In the genomic region with DNA sequence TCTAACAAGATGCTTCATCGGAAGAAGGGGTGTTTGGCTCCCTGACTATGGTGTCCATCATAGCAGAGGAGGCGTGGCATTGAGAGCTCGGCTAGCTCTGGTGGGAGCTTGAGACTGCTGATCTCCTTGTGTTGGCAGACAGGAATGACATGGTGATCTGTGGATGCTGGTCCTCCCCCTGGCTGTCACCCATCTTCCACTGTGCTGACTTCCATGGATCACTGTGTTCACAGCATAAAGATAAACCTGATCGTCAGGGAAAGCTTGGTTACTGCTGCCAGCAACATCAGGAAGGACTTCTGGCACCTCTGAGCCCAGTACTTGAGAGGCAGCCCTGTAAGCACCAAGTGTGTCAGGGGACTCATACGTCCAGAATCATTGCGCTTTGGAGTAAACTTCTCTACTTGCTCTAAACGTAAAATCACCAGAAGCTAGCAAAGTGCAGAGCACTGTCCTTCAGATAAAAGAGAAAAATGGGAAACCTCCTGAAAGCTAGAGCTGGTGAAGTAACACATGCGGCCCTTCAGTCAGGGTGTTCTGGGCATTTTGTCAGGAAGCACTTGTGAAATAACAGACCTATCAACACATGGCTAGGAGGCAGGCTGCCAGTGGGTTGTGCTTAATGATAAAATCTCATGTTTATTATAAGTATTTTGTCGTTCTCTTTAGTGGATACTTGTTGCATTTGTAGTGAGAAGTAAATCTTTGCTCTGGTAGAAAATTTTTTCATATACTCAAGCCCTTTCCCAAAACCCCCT, we compare ENCODE assay signal across 10 mouse cellular contexts. TPM values are rescaled to one million over a fixed set of nuclear protein-coding genes. Genes with fewer than 3 reads are reported as not detected.
A peak's percentile ranks its signal among the peaks of the same experiment; 100 is the strongest.
DNase-seq lines count a peak whose midpoint lies in the region; ATAC-seq and TF ChIP-seq lines count a peak whose summit lies in the region.
"Had no signal": no experiment of that assay in that cellular context is flagged by ENCODE, and none has a peak within 500 bp of the region (broad histone marks: within the 10 kb centered on the region; RNA-seq: fewer than 3 reads in every experiment).

No protein-coding gene starts in this region.

- no peak overlapping the region for H3K27ac ChIP-seq in heart, embryonic 11.5 days (ENCODE audit: low read depth, low read length)
- H3K27ac ChIP-seq in heart, embryonic 14.5 days (replicated peaks in 1 of 2; ENCODE audit: control insufficient read depth in 1 of 2, insufficient read depth in 1 of 2, low read depth in 2 of 2, low read length in 2 of 2) = peak overlapping the region; percentile 61
- H3K27ac ChIP-seq in lung, postnatal 0 days (ENCODE audit: low read length) = 0 out of 2 replicates have a peak overlapping the region, but pooled peaks have one; percentile 4
- H3K27ac ChIP-seq in hindbrain, embryonic 12.5 days = no peak overlapping the region

- WGBS in heart, embryonic 11.5 days (ENCODE audit: insufficient replicate concordance) = 38% methylated on average over 9 of the region's 9 CpGs
- 10% methylated on average over 9 of the region's 9 CpGs for WGBS in heart, embryonic 14.5 days
- WGBS in lung, postnatal 0 days = 45% methylated on average over 9 of the region's 9 CpGs
- 85% methylated on average over 9 of the region's 9 CpGs for WGBS in hindbrain, embryonic 12.5 days

- DNase-seq in heart, adult 11 months = peak; percentile 98
- DNase-seq in adrenal gland, postnatal 25 days = peak; percentile 43
- peak; percentile 90 for DNase-seq in lung, postnatal 0 days (ENCODE audit: low spot score)
- DNase-seq in cerebellum, adult 11-12 months = no peak
- no peak for DNase-seq in liver
- DNase-seq: liver, postnatal 0 days had no signal

- peaks cover 10% of the 10 kb centered on the region; the same call in 1 of the 2 replicates for H3K4me1 ChIP-seq in heart, embryonic 11.5 days (ENCODE audit: control insufficient read depth, insufficient read depth, low read length)
- peaks cover 17 to 26% of the 10 kb centered on the region in 2 experiments for H3K4me1 ChIP-seq in heart, embryonic 14.5 days (ENCODE audit: control insufficient read depth in 2 of 2, insufficient read depth in 2 of 2, low read length in 2 of 2)
- no peaks in the 10 kb centered on the region for H3K4me1 ChIP-seq in lung, postnatal 0 days (ENCODE audit: insufficient read depth, low read depth, low read length)
- H3K4me1 ChIP-seq in hindbrain, embryonic 12.5 days = no peaks in the 10 kb centered on the region

- peak; percentile 40 for TF ChIP-seq CTCF in lung, postnatal 0 days (IDR thresholded peaks at IDR 0.05)

- ATAC-seq in heart, embryonic 11.5 days (replicated peaks; ENCODE audit: insufficient number of reproducible peaks, low FRiP score, low TSS enrichment) = no peak
- ATAC-seq in heart, embryonic 14.5 days (ENCODE audit: insufficient number of reproducible peaks, insufficient read depth, low FRiP score, low read depth) = peak; percentile 76
- ATAC-seq in lung, postnatal 0 days = peak; percentile 83
- ATAC-seq in hindbrain, embryonic 12.5 days (ENCODE audit: low FRiP score) = no peak
- ATAC-seq: CD4-positive, CD25-positive, alpha-beta regulatory T cell, adult 4 months; liver, postnatal 0 days had no signal

- no peak overlapping the region for H3K4me3 ChIP-seq in heart, embryonic 11.5 days (ENCODE audit: low read depth, low read length)
- 0 out of 4 replicates have a peak overlapping the region, but pooled peaks of 1 of the 2 experiments have one; percentile 9 for H3K4me3 ChIP-seq in heart, embryonic 14.5 days (ENCODE audit: control insufficient read depth in 1 of 2, insufficient read depth in 1 of 2, low read depth in 1 of 2, low read length in 2 of 2)
- no peak overlapping the region for H3K4me3 ChIP-seq in lung, postnatal 0 days (ENCODE audit: low read depth, low read length)
- H3K4me3 ChIP-seq in hindbrain, embryonic 12.5 days = no peak overlapping the region

- no peak overlapping the region for H3K9ac ChIP-seq in heart, embryonic 11.5 days (ENCODE audit: low read depth, low read length)
- H3K9ac ChIP-seq in heart, embryonic 14.5 days (ENCODE audit: low read length) = no peak overlapping the region
- H3K9ac ChIP-seq in lung, postnatal 0 days (replicated peaks; ENCODE audit: low read depth) = no peak overlapping the region
- no peak overlapping the region for H3K9ac ChIP-seq in hindbrain, embryonic 12.5 days
- H3K9ac ChIP-seq: liver, postnatal 0 days had no signal

- no peaks in the 10 kb centered on the region; the same call in 1 of the 2 replicates for H3K9me3 ChIP-seq in heart, embryonic 11.5 days (replicated peaks; ENCODE audit: control insufficient read depth, low read length)
- 0 out of 2 replicates have a peak, but pooled peaks cover 4% of the 10 kb centered on the region for H3K9me3 ChIP-seq in heart, embryonic 14.5 days (ENCODE audit: control insufficient read depth, low read length)
- H3K9me3 ChIP-seq in lung, postnatal 0 days (ENCODE audit: low read length) = no peaks in the 10 kb centered on the region
- H3K9me3 ChIP-seq in hindbrain, embryonic 12.5 days (replicated peaks) = no peaks in the 10 kb centered on the region

- no peak overlapping the region; the same call in 1 of the 2 replicates for H3K4me2 ChIP-seq in heart, embryonic 11.5 days
- H3K4me2 ChIP-seq in heart, embryonic 14.5 days (ENCODE audit: low read length) = peak overlapping the region; percentile 53
- no peak overlapping the region for H3K4me2 ChIP-seq in lung, postnatal 0 days (replicated peaks; ENCODE audit: low read depth, low read length)
- H3K4me2 ChIP-seq in hindbrain, embryonic 12.5 days (replicated peaks) = no peak overlapping the region

- no peak for TF ChIP-seq EP300 in lung, postnatal 0 days (IDR thresholded peaks at IDR 0.05)

- peaks cover 19% of the 10 kb centered on the region for H3K36me3 ChIP-seq in heart, embryonic 11.5 days (ENCODE audit: control insufficient read depth, insufficient read depth, low read length)
- peaks cover 54% of the 10 kb centered on the region for H3K36me3 ChIP-seq in heart, embryonic 14.5 days (ENCODE audit: control insufficient read depth, insufficient read depth, low read length)
- H3K36me3 ChIP-seq in lung, postnatal 0 days (ENCODE audit: insufficient read depth, low read length) = peaks cover 21% of the 10 kb centered on the region
- H3K36me3 ChIP-seq in hindbrain, embryonic 12.5 days = peaks cover 88% of the 10 kb centered on the region

- H3K27me3 ChIP-seq in heart, embryonic 11.5 days (ENCODE audit: control insufficient read depth, insufficient read depth, low read length) = peaks cover 10% of the 10 kb centered on the region; the same call in 1 of the 2 replicates
- peaks cover 65% of the 10 kb centered on the region for H3K27me3 ChIP-seq in heart, embryonic 14.5 days (ENCODE audit: control insufficient read depth, insufficient read depth, low read length)
- H3K27me3 ChIP-seq in lung, postnatal 0 days (replicated peaks; ENCODE audit: insufficient read depth, low read length) = no peaks in the 10 kb centered on the region
- H3K27me3 ChIP-seq in hindbrain, embryonic 12.5 days = no peaks in the 10 kb centered on the region

RNA-seq across cellular contexts. Expression of a gene that starts 40.6 kb away (rescaled TPM):
- 6.1 and 6.3 TPM in 2 replicates for polyA plus RNA-seq in heart, embryonic 11.5 days (2014; fragmentation: Nextera tagmentation; extraction: Ambion mirVana)
- 3.9 and 4.7 TPM in 2 replicates for total RNA-seq in adrenal gland, postnatal 25 days (2021)
- 4.2 and 5.0 TPM in 2 replicates for polyA plus RNA-seq in heart, embryonic 14.5 days (2014; fragmentation: Nextera tagmentation; extraction: Ambion mirVana)
- polyA plus RNA-seq in lung, postnatal 0 days (2015; fragmentation: Nextera tagmentation; extraction: Ambion mirVana) = 66.7 and 69.2 TPM in 2 replicates
- polyA plus RNA-seq in hindbrain, embryonic 12.5 days (2016; fragmentation: Nextera tagmentation; extraction: Ambion mirVana) = 11.8 and 11.9 TPM in 2 replicates

Comparison
In these comparisons a context has a peak if more than half of its experiments do, and no peak if none do; other contexts are left out.
1. ATAC-seq: peak in heart, embryonic 14.5 days (single experiment) and lung, postnatal 0 days (single experiment); none in heart, embryonic 11.5 days (single experiment) and hindbrain, embryonic 12.5 days (single experiment).
2. H3K27ac ChIP-seq: peak in heart, embryonic 14.5 days (2 of 2) and lung, postnatal 0 days (single experiment); none in heart, embryonic 11.5 days (single experiment) and hindbrain, embryonic 12.5 days (single experiment).
3. DNase-seq: peak in heart, adult 11 months (single experiment), adrenal gland, postnatal 25 days (single experiment) and lung, postnatal 0 days (single experiment); none in cerebellum, adult 11-12 months (single experiment) and liver (single experiment).